Mouse (Mus musculus) MEL-GATA-1-ER (cell line): Measurements from ENCODE around the gene Cox7a1.
"Not testable (repeated sequence)": the region's sequence is repeated elsewhere in the genome, so short reads cannot be mapped to it uniquely, and the experiment has no call there.

Experiments used
- DNase-seq: peaks from one replicate; pipeline ENCODE4 v3.0.0-alpha.2; 2012; ENCODE audit warnings: low read depth; ENCODE audit errors: extremely low read depth

Gene Cox7a1

GRCm38 (mm10) chr7:30193013-30193412 lies 9.1 kb downstream of the Cox7a1 start:
- DNase-seq = no peak

GRCm38 (mm10) chr7:30193581-30194100 lies 9.7 kb downstream of the Cox7a1 start:
- DNase-seq = peak; percentile 56

DNA sequence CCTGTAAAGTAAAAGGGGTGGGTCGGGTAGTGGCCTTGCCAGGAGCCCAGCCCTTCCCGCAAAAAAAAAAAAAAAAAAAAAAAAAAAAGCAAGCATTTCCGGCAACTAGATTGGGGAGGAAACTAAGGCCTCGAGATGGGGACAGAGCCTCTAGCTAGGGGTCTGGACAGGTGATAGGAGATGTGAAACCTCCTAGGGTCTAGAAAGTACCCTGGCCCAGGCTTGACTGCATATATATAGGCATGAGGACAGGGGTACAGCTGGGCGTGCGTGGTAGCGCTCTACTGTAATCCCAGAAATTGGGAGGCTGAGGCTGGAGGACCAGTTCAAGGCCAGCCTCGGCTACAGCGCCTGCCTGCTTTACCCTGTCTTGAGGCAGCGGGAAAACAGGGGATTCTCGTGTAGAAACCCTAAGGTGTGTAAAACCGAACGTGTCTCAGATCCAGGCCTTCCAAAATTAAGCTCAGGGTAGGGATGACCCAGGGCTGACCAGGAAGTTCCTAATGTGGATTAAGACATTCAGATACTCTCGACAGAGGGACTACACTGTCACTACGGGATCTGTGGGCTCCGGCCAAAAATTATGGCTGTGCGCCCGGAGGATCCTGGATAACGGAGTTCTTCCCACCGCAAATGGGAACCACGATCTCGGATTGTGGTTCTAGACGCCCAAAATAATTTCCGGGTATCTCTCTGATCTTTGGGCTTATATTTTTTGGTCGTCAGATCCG lies 10.3 kb downstream of the Cox7a1 start:
- DNase-seq = no peak

- peak; percentile 80 for DNase-seq
Measured at GRCm38 (mm10) chr7:30194884-30195283, 10.9 kb downstream of the Cox7a1 start.

- no peak for DNase-seq
Measured at GRCm38 (mm10) chr7:30195461-30195860, 11.5 kb downstream of the Cox7a1 start.

GRCm38 (mm10) chr7:30196171-30196570 lies 12.2 kb downstream of the Cox7a1 start:
- no peak for DNase-seq

- no peak for DNase-seq
Measured at GRCm38 (mm10) chr7:30197592-30198129, 13.7 kb downstream of the Cox7a1 start.

GRCm38 (mm10) chr7:30198481-30198971 lies 14.6 kb downstream of the Cox7a1 start, which contains the start of gene Capns1:
Gene Capns1, minus strand, starts transcription at chr7:30198811.
- DNase-seq = peak; percentile 71

DNA sequence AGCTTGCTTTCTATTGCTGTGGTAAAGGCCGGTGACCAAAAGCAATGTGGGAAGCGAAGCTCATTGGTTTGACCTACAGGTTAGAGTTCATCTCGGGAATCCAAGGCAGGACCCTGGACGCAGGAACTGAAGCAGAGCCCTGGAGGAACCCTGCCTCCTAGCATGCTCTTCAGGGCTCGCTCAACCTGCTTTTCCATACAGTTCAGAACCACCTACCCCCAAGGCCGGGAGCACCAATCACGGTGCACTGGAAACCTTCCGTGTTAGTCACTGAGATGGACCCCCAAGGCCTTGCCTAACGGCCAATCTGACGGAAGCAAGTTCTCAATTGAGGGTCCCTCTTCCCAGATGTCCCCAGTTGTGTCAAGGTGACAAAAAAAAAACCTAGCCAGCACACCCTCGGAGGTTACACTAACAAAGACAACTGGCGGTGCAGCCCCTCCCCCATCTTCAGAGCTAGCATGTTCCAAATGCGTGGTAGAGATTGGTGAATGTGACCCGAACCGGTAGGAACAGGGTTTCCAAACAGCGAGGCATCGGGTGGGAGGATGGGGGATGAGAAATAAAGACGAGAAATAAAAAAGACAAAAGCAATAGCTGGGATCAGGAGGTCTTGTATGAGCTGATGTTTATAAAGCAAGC lies 15.7 kb downstream of the Cox7a1 start:
- no peak for DNase-seq

DNA sequence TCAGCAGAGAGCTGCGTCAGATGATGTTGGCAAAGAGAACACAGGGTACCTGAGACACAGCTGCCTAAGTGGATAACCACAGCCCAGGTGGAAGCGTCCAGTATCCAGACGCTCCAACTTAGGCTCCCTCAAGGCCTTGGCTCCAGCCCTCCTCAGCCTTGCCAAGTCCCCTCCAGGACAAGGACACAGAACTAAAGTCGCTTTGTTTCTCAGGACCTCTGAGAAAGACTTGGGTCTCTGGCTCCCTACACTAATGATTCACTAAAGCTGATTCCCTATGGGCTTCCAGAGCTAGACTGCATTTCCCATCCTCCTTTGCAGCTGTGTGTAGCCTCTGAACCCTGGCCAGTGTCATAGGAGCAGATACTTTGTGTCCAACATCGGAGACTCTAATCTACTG lies 16.3 kb downstream of the Cox7a1 start:
- no peak for DNase-seq

GRCm38 (mm10) chr7:30200661-30201060 lies 16.7 kb downstream of the Cox7a1 start:
- not testable (repeated sequence) for DNase-seq

- DNase-seq = no peak
Measured at GRCm38 (mm10) chr7:30202895-30203690, 19.1 kb downstream of the Cox7a1 start.

DNA sequence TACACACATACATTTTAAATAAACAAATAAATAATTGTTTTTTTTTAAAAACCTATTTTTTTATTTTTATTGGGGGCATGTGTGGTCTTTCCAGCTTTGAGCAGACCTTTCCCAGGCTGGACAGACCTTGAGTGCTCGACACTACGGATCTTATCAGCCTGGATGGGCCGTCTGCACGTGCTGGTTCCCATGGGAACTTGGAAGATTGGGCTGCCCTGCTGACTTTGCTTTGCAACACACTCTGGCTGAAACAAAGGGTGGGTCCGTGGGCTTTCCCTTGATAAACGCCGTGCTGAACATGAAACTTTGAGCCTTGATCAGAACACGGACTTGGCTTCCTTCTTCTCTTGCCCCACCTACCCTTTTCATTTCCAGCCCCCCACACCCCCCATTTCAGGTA lies 20.4 kb downstream of the Cox7a1 start:
- no peak for DNase-seq

GRCm38 (mm10) chr7:30205383-30205782 lies 21.4 kb downstream of the Cox7a1 start:
- peak; percentile 64 for DNase-seq

GRCm38 (mm10) chr7:30206364-30206763 lies 22.4 kb downstream of the Cox7a1 start:
- DNase-seq = not testable (repeated sequence)

- DNase-seq = no peak
Measured at GRCm38 (mm10) chr7:30211025-30211424, 27.1 kb downstream of the Cox7a1 start.

- DNase-seq = no peak
Measured at GRCm38 (mm10) chr7:30213881-30214280, 29.9 kb downstream of the Cox7a1 start.

- DNase-seq = no peak
Measured at GRCm38 (mm10) chr7:30215875-30216274, 31.9 kb downstream of the Cox7a1 start.

DNA sequence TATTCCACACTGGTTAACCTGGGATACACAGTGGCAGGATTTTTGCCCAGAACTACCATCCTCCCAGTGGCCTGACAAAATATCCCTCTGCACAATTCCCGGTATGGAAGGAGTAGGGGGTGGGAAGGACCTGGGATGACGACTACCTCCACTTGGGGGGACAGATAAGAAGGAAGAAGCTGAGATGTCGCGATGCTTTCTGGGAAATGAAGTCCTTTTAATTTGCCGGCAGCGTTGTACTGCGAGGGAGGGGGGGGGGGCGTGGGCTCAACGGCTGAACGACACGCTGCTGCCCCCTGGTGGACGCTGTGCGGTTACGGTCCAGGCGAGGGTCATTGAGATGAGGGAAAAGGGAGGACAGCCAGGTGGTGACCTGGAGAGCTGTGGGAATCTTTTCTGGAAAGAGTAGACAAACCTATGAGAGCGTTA lies 32.8 kb downstream of the Cox7a1 start:
- peak; percentile 59 for DNase-seq

GRCm38 (mm10) chr7:30217277-30217676 lies 33.3 kb downstream of the Cox7a1 start:
- DNase-seq = no peak

GRCm38 (mm10) chr7:30219293-30220007 lies 35.5 kb downstream of the Cox7a1 start:
- no peak for DNase-seq
